Mouse (Mus musculus) liver, embryonic 13.5 days (tissue): ENCODE results near the gene Hoxc9. TPM values are rescaled to one million over a fixed set of nuclear protein-coding genes. Genes with fewer than 3 reads are reported as not detected.

ENCODE experiments used
- ATAC-seq: fragments of 200-750 bp; cut with Nextera tagmentation; 2 replicates; pipeline ENCODE4 v1.8.0; 2017; ENCODE audit warnings: low read depth, mild to moderate bottlenecking, moderate number of reproducible peaks, moderate library complexity
- DNase-seq: peaks from one replicate; pipeline ENCODE4 v3.0.0; 2022
- H3K27ac ChIP-seq: fragments of 300-500 bp; sonication (generic); 2 replicates; pipeline ENCODE4 v1.5.1; 2015; ENCODE audit warnings: moderate library complexity, mild to moderate bottlenecking, inconsistent platforms
- H3K27me3 ChIP-seq: fragments of 300-500 bp; sonication (generic); 2 replicates; pipeline ENCODE4 v1.6.1; 2015; ENCODE audit warnings: mild to moderate bottlenecking, inconsistent platforms
- H3K36me3 ChIP-seq: fragments of 300-500 bp; sonication (generic); 2 replicates; pipeline ENCODE4 v1.6.1; 2015; ENCODE audit warnings: mild to moderate bottlenecking, inconsistent platforms
- H3K4me1 ChIP-seq: fragments of 300-500 bp; sonication (generic); replicated peaks from 2 replicates; pipeline ENCODE4 v1.6.1; 2015; ENCODE audit warnings: inconsistent platforms
- H3K4me2 ChIP-seq: fragments of 300-500 bp; sonication (generic); 2 replicates; pipeline ENCODE4 v1.6.1; 2015; ENCODE audit warnings: inconsistent platforms, mild to moderate bottlenecking, moderate library complexity
- H3K4me3 ChIP-seq: fragments of 300-500 bp; sonication (generic); replicated peaks from 2 replicates; pipeline ENCODE4 v1.5.1; 2015; ENCODE audit warnings: mild to moderate bottlenecking, inconsistent platforms
- H3K9ac ChIP-seq: fragments of 300-500 bp; sonication (generic); 2 replicates; pipeline ENCODE4 v1.6.1; 2015; ENCODE audit warnings: mild to moderate bottlenecking, inconsistent platforms
- H3K9me3 ChIP-seq: fragments of 300-500 bp; sonication (generic); replicated peaks from 2 replicates; pipeline ENCODE4 v1.6.1; 2016; ENCODE audit warnings: inconsistent platforms
- WGBS: fragments of 180-500 bp; shearing (Covaris S2); methylation state at CpG from one replicate; pipeline ENCODE4 v1.1.7; 2015; ENCODE audit not compliant: insufficient replicate concordance; 5-methylcytosine and 5-hydroxymethylcytosine counted together
- polyA plus RNA-seq: library from polyadenylated mRNA; unstranded; fragments of >200 nt; fragmentation: Nextera tagmentation; extraction: Ambion mirVana; gene quantifications from 2 replicates; pipeline ENCODE4 v1.2.1, GENCODE M21; 2015

The Hoxc9 gene
- polyA plus RNA-seq, 1 experiment from 2014 or later: not detected

GRCm38 (mm10) chr15:102945185-102946077 is 30.8 kb upstream of the Hoxc9 start:
- no peak overlapping the region for H3K27ac ChIP-seq
- H3K4me1 ChIP-seq: no peaks in the 10 kb centered on the region
- no peak overlapping the region for H3K9ac ChIP-seq
- WGBS: 7% methylated on average over 22 of the region's 22 CpGs
- H3K4me3 ChIP-seq: no peak overlapping the region
- H3K9me3 ChIP-seq: no peaks in the 10 kb centered on the region
- no peak for ATAC-seq
- no peaks in the 10 kb centered on the region for H3K36me3 ChIP-seq
- no peak for DNase-seq
- no peak overlapping the region for H3K4me2 ChIP-seq
- H3K27me3 ChIP-seq: peaks cover 100% of the 10 kb centered on the region

- no peaks in the 10 kb centered on the region for H3K4me1 ChIP-seq
- peaks cover 100% of the 10 kb centered on the region for H3K27me3 ChIP-seq
- no peaks in the 10 kb centered on the region for H3K9me3 ChIP-seq
- no peak overlapping the region for H3K27ac ChIP-seq
- no peaks in the 10 kb centered on the region for H3K36me3 ChIP-seq
- H3K4me2 ChIP-seq: no peak overlapping the region
- H3K9ac ChIP-seq: no peak overlapping the region
- DNase-seq (no peak), ATAC-seq (no peak)
- H3K4me3 ChIP-seq: no peak overlapping the region
- 2% methylated on average over 9 of the region's 9 CpGs for WGBS
These were observed 29.0 kb upstream of the Hoxc9 start for GRCm38 (mm10) chr15:102947276-102947675.

DNA sequence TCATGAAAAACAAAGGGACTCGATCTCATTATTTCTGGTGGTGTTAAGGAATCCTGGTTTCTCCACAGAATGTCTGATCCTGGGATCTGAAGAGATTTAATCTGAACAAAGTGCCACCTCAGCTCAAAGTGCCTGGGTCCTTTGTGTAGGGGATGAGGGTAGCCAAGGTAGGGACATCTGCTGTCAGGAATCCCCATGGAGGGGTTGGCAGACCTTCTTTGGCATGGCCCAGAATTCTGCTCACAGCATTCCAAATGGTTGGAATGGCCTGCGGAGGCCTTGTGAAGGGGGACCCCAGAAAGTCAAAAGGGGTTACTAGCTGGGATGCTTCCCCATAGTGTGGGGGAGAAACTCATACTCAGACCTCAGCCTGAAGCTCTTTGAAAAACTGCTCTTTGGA is 27.4 kb upstream of the Hoxc9 start:
- Histone ChIP-seq H3K27ac (no peak overlapping the region), H3K9me3 (no peaks in the 10 kb centered on the region), H3K9ac (no peak overlapping the region), H3K4me1 (no peaks in the 10 kb centered on the region), H3K4me2 (no peak overlapping the region), H3K4me3 (no peak overlapping the region), H3K36me3 (no peaks in the 10 kb centered on the region), H3K27me3 (peaks cover 100% of the 10 kb centered on the region)
- ATAC-seq (no peak), DNase-seq (no peak)
- whole genome bisulfite sequencing: 8% methylated on average over 2 of the region's 2 CpGs

DNA sequence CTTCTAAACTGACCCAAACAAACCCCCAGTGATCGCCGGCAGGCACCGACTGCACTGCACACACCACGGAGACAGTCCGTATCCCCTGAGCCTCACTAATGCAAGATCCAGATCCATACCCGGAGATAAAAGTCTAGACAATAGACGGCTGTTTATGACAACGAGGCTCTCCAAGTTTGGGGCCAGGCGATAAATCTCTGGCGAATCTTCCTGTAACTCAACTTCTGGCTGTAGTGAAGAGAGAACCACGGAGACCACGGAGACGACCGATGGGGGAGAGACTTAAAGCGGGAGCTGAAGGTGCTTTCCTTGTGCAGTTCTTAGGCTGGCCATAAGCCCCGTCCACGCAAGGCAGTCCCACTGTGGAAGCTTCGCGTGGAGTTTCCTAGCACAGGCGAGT is 26.5 kb upstream of the Hoxc9 start:
- Histone ChIP-seq H3K4me1 (no peaks in the 10 kb centered on the region), H3K27me3 (peaks cover 100% of the 10 kb centered on the region), H3K27ac (no peak overlapping the region), H3K4me3 (no peak overlapping the region), H3K9ac (no peak overlapping the region), H3K36me3 (no peaks in the 10 kb centered on the region), H3K4me2 (no peak overlapping the region), H3K9me3 (no peaks in the 10 kb centered on the region)
- WGBS: 2% methylated on average over 20 of the region's 20 CpGs
- no peak for DNase-seq
- ATAC-seq: no peak

GRCm38 (mm10) chr15:102950877-102951276 is 25.4 kb upstream of the Hoxc9 start:
- no peaks in the 10 kb centered on the region for H3K36me3 ChIP-seq
- no peak overlapping the region for H3K4me2 ChIP-seq
- H3K4me1 ChIP-seq: no peaks in the 10 kb centered on the region
- no peak overlapping the region for H3K27ac ChIP-seq
- H3K27me3 ChIP-seq: peaks cover 100% of the 10 kb centered on the region
- H3K4me3 ChIP-seq: no peak overlapping the region
- H3K9ac ChIP-seq: no peak overlapping the region
- WGBS: 7% methylated on average over 2 of the region's 2 CpGs
- no peak for DNase-seq
- no peaks in the 10 kb centered on the region for H3K9me3 ChIP-seq
- no peak for ATAC-seq

GRCm38 (mm10) chr15:102953561-102953960 is 22.7 kb upstream of the Hoxc9 start:
- no peak overlapping the region for H3K4me2 ChIP-seq
- WGBS: 9% methylated on average over 6 of the region's 6 CpGs
- H3K9ac ChIP-seq: no peak overlapping the region
- no peak overlapping the region for H3K4me3 ChIP-seq
- DNase-seq (no peak), ATAC-seq (no peak)
- H3K27ac ChIP-seq: no peak overlapping the region
- H3K27me3 ChIP-seq: peaks cover 100% of the 10 kb centered on the region
- no peaks in the 10 kb centered on the region for H3K9me3 ChIP-seq
- no peaks in the 10 kb centered on the region for H3K36me3 ChIP-seq
- H3K4me1 ChIP-seq: no peaks in the 10 kb centered on the region

DNA sequence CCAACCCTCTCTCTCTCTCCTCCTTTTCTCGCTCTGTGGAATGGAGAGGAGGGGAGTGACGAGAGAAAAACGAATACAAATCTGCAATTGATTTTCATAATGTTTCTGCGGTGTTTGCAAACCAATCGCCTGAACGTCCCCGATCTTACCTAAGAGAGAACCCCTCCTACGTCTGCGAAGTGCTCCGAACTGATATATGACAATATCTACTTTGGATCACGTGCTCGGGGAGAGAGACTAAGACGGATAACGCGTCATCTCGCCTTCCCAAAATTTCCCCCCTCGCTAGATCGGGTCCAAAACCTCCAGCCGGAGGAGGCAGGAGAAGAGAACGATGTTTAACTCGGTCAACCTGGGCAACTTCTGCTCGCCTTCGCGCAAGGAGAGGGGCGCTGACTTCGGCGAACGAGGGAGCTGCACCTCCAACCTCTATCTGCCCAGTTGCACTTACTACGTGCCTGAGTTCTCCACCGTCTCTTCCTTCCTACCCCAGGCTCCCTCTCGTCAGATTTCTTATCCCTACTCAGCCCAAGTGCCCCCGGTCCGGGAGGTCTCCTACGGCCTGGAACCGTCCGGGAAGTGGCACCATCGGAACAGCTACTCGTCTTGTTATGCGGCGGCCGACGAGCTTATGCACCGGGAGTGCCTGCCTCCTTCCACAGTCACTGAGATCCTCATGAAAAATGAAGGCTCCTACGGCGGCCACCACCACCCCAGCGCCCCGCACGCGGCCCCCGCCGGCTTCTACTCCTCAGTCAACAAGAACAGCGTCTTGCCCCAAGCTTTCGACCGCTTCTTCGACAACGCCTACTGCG is 21.8 kb upstream of the Hoxc9 start, which contains the start of gene Hoxc11:
Gene Hoxc11, plus strand, starts transcription at position 236 of the 815 bp plus-strand sequence.
- no peaks in the 10 kb centered on the region for H3K9me3 ChIP-seq
- no peak within 1 kb of the TSS for H3K4me2 ChIP-seq
- H3K9ac ChIP-seq: no peak within 1 kb of the TSS
- no peak for DNase-seq
- H3K27ac ChIP-seq: no peak within 1 kb of the TSS
- 2% methylated on average over 56 of the region's 57 CpGs for WGBS
- no peaks in the 10 kb centered on the region for H3K4me1 ChIP-seq
- no peak for ATAC-seq
- no peak within 1 kb of the TSS for H3K4me3 ChIP-seq
- peaks cover 99% of the 10 kb centered on the region for H3K27me3 ChIP-seq
- H3K36me3 ChIP-seq: no peaks in the 10 kb centered on the region

- Histone ChIP-seq H3K4me2 (no peak overlapping the region), H3K9ac (no peak overlapping the region)
These were observed 21.2 kb upstream of the Hoxc9 start for GRCm38 (mm10) chr15:102955007-102955382.

DNA sequence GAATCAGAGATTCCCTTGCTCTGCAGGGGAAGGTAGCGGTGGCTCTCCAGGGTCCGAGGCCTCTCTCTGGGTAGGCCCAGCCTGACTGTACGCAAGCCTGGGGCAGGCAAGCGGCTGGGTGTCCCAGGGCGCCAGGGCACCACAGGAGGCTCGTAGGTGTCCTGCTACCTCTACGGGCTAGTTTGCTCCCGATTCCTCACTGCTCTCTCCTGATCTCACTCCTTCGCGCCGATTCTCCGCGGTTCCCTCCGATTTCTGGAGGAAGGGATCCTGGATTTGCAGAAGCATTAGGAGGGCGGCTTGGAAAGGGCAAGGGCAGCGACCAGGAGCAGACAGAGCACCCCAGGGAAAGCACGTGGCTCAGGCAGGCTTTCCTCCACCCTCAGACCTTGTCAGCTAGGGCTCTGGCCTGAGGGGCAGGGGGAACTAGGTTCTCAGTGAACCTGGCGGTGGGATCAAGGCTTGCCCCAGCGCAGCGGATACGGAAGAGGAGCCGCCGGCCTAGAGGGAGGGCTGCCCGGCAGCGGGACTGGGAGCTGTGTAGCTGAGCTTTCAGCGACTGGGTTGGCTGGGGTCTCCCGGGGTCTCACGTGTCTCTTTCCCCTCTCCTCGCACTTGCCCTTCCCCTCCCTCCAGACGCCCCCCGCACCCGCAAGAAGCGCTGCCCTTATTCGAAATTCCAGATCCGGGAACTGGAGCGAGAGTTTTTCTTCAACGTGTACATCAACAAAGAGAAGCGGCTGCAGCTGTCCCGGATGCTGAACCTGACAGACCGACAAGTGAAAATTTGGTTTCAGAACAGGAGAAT is 20.2 kb upstream of the Hoxc9 start:
- DNase-seq (no peak), ATAC-seq (no peak)
- H3K9me3 ChIP-seq: no peaks in the 10 kb centered on the region
- WGBS: 2% methylated on average over 40 of the region's 40 CpGs
- no peak overlapping the region for H3K4me3 ChIP-seq
- no peaks in the 10 kb centered on the region for H3K4me1 ChIP-seq
- no peaks in the 10 kb centered on the region for H3K36me3 ChIP-seq
- no peak overlapping the region for H3K9ac ChIP-seq
- no peak overlapping the region for H3K27ac ChIP-seq
- H3K27me3 ChIP-seq: peaks cover 99% of the 10 kb centered on the region
- H3K4me2 ChIP-seq: no peak overlapping the region

More at GRCm38 (mm10) chr15:102955007-102955382, 21.2 kb upstream of the Hoxc9 start:
- Histone ChIP-seq H3K4me1 (no peaks in the 10 kb centered on the region), H3K27me3 (peaks cover 99% of the 10 kb centered on the region), H3K36me3 (no peaks in the 10 kb centered on the region), H3K9me3 (no peaks in the 10 kb centered on the region), H3K4me3 (no peak overlapping the region), H3K27ac (no peak overlapping the region)
- ATAC-seq (no peak), DNase-seq (no peak)
- 2% methylated on average over 28 of the region's 28 CpGs for WGBS

DNA sequence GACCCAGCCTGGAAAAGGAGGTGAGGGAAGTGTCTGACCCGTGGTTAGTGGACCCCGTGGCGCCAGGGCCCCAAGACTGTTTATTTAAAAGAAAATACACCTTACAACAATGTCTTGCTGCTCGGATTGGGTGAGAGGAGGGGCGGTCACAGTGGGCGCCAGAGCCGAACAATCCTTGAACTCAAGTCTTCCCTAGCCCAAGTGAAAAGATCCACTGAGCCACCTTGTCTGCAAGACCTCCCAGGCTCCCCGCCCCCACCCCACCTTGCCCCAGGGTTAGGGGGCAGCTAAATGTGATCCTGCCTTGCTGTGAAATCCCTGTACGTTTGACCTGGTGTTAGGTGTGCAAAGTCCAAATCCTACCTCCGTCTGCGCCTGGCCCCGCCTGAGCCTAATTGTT is 19.3 kb upstream of the Hoxc9 start:
- ATAC-seq (no peak), DNase-seq (no peak)
- no peaks in the 10 kb centered on the region for H3K36me3 ChIP-seq
- H3K9ac ChIP-seq: no peak overlapping the region
- no peak overlapping the region for H3K27ac ChIP-seq
- H3K4me1 ChIP-seq: no peaks in the 10 kb centered on the region
- no peak overlapping the region for H3K4me2 ChIP-seq
- WGBS: 2% methylated on average over 12 of the region's 12 CpGs
- H3K9me3 ChIP-seq: no peaks in the 10 kb centered on the region
- H3K4me3 ChIP-seq: no peak overlapping the region
- peaks cover 99% of the 10 kb centered on the region for H3K27me3 ChIP-seq

- Histone ChIP-seq H3K36me3 (no peaks in the 10 kb centered on the region), H3K4me2 (no peak overlapping the region), H3K27ac (no peak overlapping the region), H3K9ac (no peak overlapping the region), H3K27me3 (peaks cover 97% of the 10 kb centered on the region), H3K4me1 (no peaks in the 10 kb centered on the region), H3K9me3 (no peaks in the 10 kb centered on the region), H3K4me3 (no peak overlapping the region)
- WGBS: 1% methylated on average over 13 of the region's 13 CpGs
- DNase-seq (no peak), ATAC-seq (no peak)
These were observed 16.5 kb upstream of the Hoxc9 start for GRCm38 (mm10) chr15:102959663-102960191.
